Mouse (Mus musculus): Measurements from ENCODE around the gene Aqp12. TPM values are rescaled to one million over a fixed set of nuclear protein-coding genes. Genes with fewer than 3 reads are reported as not detected.

The Aqp12 gene
- polyA plus RNA-seq, 1 experiment from 2014 or later, result not detected

DNA sequence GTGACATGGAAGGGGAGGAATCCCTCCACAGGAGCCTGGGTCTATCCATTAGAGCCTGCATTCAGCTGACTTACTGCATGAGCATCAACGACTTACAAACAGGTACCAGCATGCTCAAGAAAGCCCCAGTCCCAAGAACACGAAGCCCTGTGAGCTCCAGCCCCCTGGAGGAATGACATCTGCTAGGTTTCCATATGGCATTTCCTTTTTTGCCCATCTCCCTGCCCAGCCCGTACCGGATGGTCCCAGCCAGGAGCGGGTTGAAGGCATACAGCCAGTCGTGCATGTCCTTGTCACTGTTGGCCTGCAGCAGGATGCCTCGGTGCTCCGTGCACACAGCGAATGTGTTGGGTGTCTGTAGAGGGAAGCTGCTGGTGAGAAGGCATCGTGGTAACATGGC is 12.6 kb downstream of the Aqp12 start:
- no peak overlapping the region for H3K4me3 ChIP-seq
- no peaks in the 10 kb centered on the region for H3K36me3 ChIP-seq
- ATAC-seq (ENCODE audit: borderline replicate concordance, extremely low read depth, low FRiP score, low TSS enrichment), result no peak
- no peak overlapping the region for H3K9ac ChIP-seq
- no peaks in the 10 kb centered on the region for H3K4me1 ChIP-seq
- WGBS, result 79% methylated on average over 10 of the region's 10 CpGs
- no peak overlapping the region for H3K4me2 ChIP-seq
- H3K9me3 ChIP-seq, result no peaks in the 10 kb centered on the region
- no peaks in the 10 kb centered on the region for H3K27me3 ChIP-seq
- H3K27ac ChIP-seq, result no peak overlapping the region

GRCm38 (mm10) chr1:93020602-93021001 is 14.5 kb downstream of the Aqp12 start:
- H3K36me3 ChIP-seq, result no peaks in the 10 kb centered on the region
- no peak overlapping the region for H3K4me3 ChIP-seq
- H3K9ac ChIP-seq, result no peak overlapping the region
- ATAC-seq (ENCODE audit: borderline replicate concordance, extremely low read depth, low FRiP score, low TSS enrichment), result no peak
- H3K4me1 ChIP-seq, result no peaks in the 10 kb centered on the region
- no peak overlapping the region for H3K27ac ChIP-seq
- H3K9me3 ChIP-seq, result no peaks in the 10 kb centered on the region
- 76% methylated on average over 4 of the region's 4 CpGs for WGBS
- H3K27me3 ChIP-seq, result no peaks in the 10 kb centered on the region
- H3K4me2 ChIP-seq, result no peak overlapping the region

DNA sequence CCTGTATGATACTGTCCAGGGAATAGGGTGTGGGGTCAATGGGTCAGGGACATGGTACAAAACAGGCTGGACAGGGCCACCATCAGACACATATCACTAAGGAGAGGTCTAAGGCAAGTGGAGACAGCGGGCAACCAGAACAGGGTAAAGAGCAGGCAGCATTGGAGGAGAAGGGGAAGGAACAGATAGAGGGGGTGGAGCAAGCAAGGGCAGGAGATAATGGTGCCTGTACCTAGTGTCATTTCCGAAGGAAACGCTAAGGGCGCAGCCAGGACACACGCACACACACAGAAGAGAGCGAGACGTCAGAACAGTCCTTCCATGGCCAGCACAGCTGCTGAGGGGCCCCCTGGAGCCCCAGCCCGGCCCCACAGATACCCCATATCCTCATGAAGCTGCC is 20.5 kb downstream of the Aqp12 start:
- no peaks in the 10 kb centered on the region for H3K9me3 ChIP-seq
- ATAC-seq (ENCODE audit: borderline replicate concordance, extremely low read depth, low FRiP score, low TSS enrichment), result peak; percentile 43; the same call in 1 of the 2 replicates
- H3K27me3 ChIP-seq, result no peaks in the 10 kb centered on the region
- H3K9ac ChIP-seq, result no peak overlapping the region
- H3K4me3 ChIP-seq, result no peak overlapping the region
- H3K36me3 ChIP-seq, result no peaks in the 10 kb centered on the region
- H3K4me1 ChIP-seq, result no peaks in the 10 kb centered on the region
- 79% methylated on average over 8 of the region's 8 CpGs for WGBS
- no peak overlapping the region for H3K27ac ChIP-seq
- H3K4me2 ChIP-seq, result no peak overlapping the region

GRCm38 (mm10) chr1:93029387-93029786 is 23.3 kb downstream of the Aqp12 start:
- Histone ChIP-seq H3K9me3 (no peaks in the 10 kb centered on the region), H3K4me2 (no peak overlapping the region), H3K36me3 (no peaks in the 10 kb centered on the region), H3K4me3 (no peak overlapping the region), H3K9ac (no peak overlapping the region), H3K27me3 (no peaks in the 10 kb centered on the region), H3K27ac (no peak overlapping the region), H3K4me1 (no peaks in the 10 kb centered on the region)
- no peak for ATAC-seq (ENCODE audit: borderline replicate concordance, extremely low read depth, low FRiP score, low TSS enrichment)
- 91% methylated on average over 10 of the region's 10 CpGs for WGBS

- Histone ChIP-seq H3K4me2 (no peak overlapping the region), H3K9me3 (no peaks in the 10 kb centered on the region), H3K36me3 (no peaks in the 10 kb centered on the region), H3K27ac (no peak overlapping the region), H3K27me3 (no peaks in the 10 kb centered on the region), H3K9ac (no peak overlapping the region), H3K4me1 (no peaks in the 10 kb centered on the region), H3K4me3 (no peak overlapping the region)
- 58% methylated on average over 2 of the region's 2 CpGs for WGBS
- no peak for ATAC-seq (ENCODE audit: borderline replicate concordance, extremely low read depth, low FRiP score, low TSS enrichment)
Measured at GRCm38 (mm10) chr1:93030060-93030459, 23.9 kb downstream of the Aqp12 start.

DNA sequence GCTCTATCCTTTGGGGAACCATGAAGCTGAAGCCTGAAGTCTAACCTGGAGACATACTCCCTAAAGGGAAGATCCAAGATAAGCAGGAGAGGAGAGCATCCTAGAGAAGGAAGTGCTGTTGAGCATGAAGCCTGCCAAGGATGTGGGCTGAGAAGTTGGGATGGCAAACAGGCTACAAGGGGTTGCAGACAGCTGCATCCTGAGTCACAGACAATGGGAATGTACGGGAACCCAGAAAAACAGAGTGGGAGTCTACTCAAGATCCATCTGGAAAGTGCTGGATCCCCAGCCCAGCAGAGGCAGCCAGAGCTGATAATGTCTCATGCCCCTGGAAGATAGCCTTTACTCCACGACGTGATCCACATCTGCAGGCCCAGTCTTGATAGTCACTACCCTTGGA is 25.1 kb downstream of the Aqp12 start:
- Histone ChIP-seq H3K4me1 (no peaks in the 10 kb centered on the region), H3K9me3 (no peaks in the 10 kb centered on the region), H3K4me3 (no peak overlapping the region), H3K4me2 (no peak overlapping the region), H3K27me3 (no peaks in the 10 kb centered on the region), H3K27ac (no peak overlapping the region), H3K36me3 (no peaks in the 10 kb centered on the region), H3K9ac (no peak overlapping the region)
- WGBS, result 70% methylated on average over 3 of the region's 3 CpGs
- no peak for ATAC-seq (ENCODE audit: borderline replicate concordance, extremely low read depth, low FRiP score, low TSS enrichment)

DNA sequence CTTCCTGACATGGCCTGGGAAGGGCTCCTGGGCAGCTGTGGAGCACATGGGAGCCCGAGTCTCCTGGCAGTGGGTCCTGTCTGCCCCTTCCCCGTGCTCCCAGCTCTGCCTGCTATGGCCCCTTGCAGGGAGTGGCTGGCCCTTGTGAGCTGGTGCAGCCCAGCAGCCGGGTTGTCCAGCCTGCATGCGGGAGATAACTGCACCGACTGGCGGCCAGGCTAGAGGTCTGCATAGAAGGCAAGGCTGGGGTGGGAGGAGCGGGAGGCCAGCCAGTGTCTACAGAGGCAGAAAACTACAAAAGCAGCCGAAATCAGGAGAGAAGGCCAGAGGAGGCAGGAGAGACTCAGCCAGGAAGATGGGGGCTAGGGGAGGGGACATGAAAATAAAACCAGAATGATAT is 27.9 kb downstream of the Aqp12 start:
- no peak overlapping the region for H3K9ac ChIP-seq
- no peaks in the 10 kb centered on the region for H3K36me3 ChIP-seq
- no peak overlapping the region for H3K4me3 ChIP-seq
- ATAC-seq (ENCODE audit: borderline replicate concordance, extremely low read depth, low FRiP score, low TSS enrichment), result no peak
- no peak overlapping the region for H3K4me2 ChIP-seq
- 41% methylated on average over 8 of the region's 8 CpGs for WGBS
- H3K4me1 ChIP-seq, result no peaks in the 10 kb centered on the region
- H3K27ac ChIP-seq, result no peak overlapping the region
- no peaks in the 10 kb centered on the region for H3K27me3 ChIP-seq
- no peaks in the 10 kb centered on the region for H3K9me3 ChIP-seq

- no peak overlapping the region for H3K27ac ChIP-seq
Measured at GRCm38 (mm10) chr1:93035981-93036380, 29.8 kb downstream of the Aqp12 start.

DNA sequence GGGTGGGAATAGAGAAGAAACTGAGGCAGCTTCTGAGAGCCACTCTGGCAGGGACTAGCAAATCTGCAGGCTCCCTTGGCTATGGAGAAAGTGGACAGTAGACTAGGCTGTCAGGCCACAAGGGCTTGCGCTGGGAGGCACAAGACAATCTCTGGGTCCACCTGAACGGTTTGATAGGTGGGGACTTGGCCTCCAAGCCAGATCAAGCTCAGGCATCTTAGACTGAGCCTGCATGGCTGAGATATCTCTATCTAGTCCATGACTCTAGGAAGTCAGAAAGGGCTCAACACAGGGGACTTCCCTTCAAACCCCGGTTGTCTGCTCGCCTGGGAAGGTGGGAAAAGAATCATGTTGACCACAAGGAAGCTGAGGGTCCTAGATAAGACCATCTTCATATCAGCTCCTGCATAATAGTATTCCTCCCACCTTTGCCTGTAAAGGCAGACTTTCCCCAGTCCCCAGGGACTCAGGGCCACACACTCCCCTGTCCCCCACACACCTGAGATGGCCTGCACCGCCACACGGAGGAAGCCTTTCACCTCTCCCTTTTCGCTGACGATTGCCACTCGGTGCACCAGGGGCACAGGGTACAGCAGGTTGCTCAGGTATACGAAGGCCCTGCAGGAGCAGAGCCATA is 40.1 kb downstream of the Aqp12 start:
- Histone ChIP-seq H3K4me2 (no peak overlapping the region), H3K27ac (no peak overlapping the region), H3K4me3 (no peak overlapping the region), H3K4me1 (no peaks in the 10 kb centered on the region), H3K9me3 (no peaks in the 10 kb centered on the region), H3K9ac (no peak overlapping the region), H3K27me3 (no peaks in the 10 kb centered on the region), H3K36me3 (no peaks in the 10 kb centered on the region)
- WGBS, result 80% methylated on average over 10 of the region's 10 CpGs
- ATAC-seq (ENCODE audit: borderline replicate concordance, extremely low read depth, low FRiP score, low TSS enrichment), result no peak

More at GRCm38 (mm10) chr1:93035981-93036380, 29.8 kb downstream of the Aqp12 start:
- Histone ChIP-seq H3K4me2 (no peak overlapping the region), H3K36me3 (no peaks in the 10 kb centered on the region), H3K4me1 (no peaks in the 10 kb centered on the region), H3K9ac (no peak overlapping the region), H3K27me3 (no peaks in the 10 kb centered on the region), H3K4me3 (no peak overlapping the region), H3K9me3 (no peaks in the 10 kb centered on the region)
- 62% methylated on average over 4 of the region's 4 CpGs for WGBS
- ATAC-seq (ENCODE audit: borderline replicate concordance, extremely low read depth, low FRiP score, low TSS enrichment), result no peak

DNA sequence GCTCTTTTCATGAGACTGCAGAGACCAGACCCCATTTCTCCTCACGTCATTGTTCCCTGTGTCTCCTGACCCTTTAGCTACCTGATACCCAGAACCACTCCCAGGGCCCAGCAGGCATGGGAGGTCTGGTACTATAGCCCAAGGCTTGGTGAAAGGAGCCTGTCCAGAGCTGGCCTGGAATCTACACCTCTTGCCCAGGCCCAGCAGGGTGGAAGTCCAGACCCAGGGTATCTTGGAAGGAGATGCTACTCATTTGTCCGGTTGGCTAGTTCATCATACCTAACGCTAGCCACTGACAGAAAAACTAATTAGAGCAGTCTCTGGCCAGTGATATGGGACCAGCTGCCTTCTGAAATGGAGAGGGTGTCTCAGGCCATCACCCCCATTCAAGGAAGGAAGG is 43.9 kb downstream of the Aqp12 start:
- H3K9me3 ChIP-seq, result no peaks in the 10 kb centered on the region
- H3K27ac ChIP-seq, result no peak overlapping the region
- no peak overlapping the region for H3K4me2 ChIP-seq
- no peaks in the 10 kb centered on the region for H3K36me3 ChIP-seq
- WGBS, result 78% methylated on average over 3 of the region's 3 CpGs
- no peak overlapping the region for H3K4me3 ChIP-seq
- ATAC-seq (ENCODE audit: borderline replicate concordance, extremely low read depth, low FRiP score, low TSS enrichment), result no peak
- no peak overlapping the region for H3K9ac ChIP-seq
- H3K4me1 ChIP-seq, result no peaks in the 10 kb centered on the region
- H3K27me3 ChIP-seq, result no peaks in the 10 kb centered on the region

DNA sequence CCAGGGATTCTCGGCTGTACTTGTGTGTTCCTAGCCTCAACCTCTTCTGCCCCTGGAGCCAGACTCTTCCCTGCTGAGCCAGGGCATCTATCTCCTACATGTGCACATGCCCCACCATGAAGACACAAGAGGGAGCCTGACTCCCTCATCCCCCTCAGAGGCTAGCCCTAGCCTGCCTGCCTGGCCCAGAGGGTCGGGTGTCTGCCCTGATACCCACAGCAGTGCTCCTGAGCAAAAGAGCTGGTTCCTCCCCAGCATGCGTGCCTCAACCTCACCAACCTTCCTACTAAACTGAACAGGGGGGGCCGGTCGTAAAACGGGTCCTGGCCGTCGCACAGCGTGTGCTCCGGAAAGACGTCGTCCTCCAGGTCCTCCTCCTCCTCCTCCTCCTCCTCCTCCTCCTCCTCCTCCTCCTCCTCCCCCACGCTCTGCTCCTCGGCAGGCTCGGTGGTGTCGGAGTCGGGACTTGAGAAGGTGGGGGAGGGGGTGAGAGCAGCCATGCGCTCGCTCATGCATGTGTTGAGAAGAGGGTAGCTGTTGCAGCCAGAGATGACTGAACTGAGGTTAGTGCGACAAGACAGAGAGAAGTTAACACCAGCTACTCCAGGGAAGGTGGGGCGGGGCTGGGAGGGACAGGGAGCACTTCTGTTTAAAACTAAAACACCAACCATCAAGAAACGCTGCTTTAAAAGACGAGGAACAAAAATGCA is 45.1 kb downstream of the Aqp12 start:
- Histone ChIP-seq H3K9me3 (no peaks in the 10 kb centered on the region), H3K4me2 (no peak overlapping the region)

More for the DNA sequence above, 45.1 kb downstream of the Aqp12 start:
- no peak for ATAC-seq (ENCODE audit: borderline replicate concordance, extremely low read depth, low FRiP score, low TSS enrichment)
- Histone ChIP-seq H3K27me3 (no peaks in the 10 kb centered on the region), H3K27ac (no peak overlapping the region), H3K4me1 (no peaks in the 10 kb centered on the region), H3K4me3 (no peak overlapping the region), H3K9ac (no peak overlapping the region), H3K36me3 (no peaks in the 10 kb centered on the region)
- WGBS, result 44% methylated on average over 22 of the region's 23 CpGs

All from lung, embryonic 15.5 days (tissue).